Mouse (Mus musculus) kidney, adult 2 months (tissue): ENCODE results near the gene Atp13a2.

Experiments
- CTCF ChIP-seq: fragments of 200-500 bp; conservative IDR thresholded peaks from 2 replicates; pipeline ENCODE4 v1.5.1; 2011; ENCODE audit warnings: low read depth, mild to moderate bottlenecking, control low read depth, low read length, moderate library complexity, mixed read lengths; ENCODE audit not compliant: insufficient read depth, insufficient read length
- POLR2A ChIP-seq: fragments of 200-500 bp; IDR thresholded peaks from one replicate; pipeline ENCODE4 v1.6.1; 2011; ENCODE audit warnings: low read depth, low read length, control low read depth

DNA sequence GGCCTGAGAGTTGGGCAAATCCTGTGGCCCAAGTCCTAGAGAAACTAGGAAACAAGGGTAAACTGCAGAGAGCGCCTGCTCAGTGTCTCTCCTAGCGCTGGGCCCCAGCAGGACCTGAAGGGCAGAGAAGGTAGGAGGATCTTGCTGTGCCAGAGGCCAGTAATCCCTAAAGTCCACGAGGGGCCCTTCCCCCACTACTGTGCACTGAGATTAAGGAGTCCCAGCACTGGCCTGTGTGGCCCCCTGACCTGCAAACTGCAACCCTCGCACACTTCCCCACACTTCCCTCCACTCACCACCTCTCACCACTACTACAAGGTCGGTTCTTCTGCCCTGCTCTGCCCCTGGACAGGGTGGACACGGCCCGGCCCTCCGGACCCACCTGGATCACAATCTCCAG is 66.5 kb downstream of the Atp13a2 start:
- TF ChIP-seq POLR2A: no peak
- no peak for TF ChIP-seq CTCF
